Mouse (Mus musculus) lung, adult 2 months (tissue): ENCODE results near the gene Ppp2ca. TPM values are rescaled to one million over a fixed set of nuclear protein-coding genes. Genes with fewer than 3 reads are reported as not detected.

Source experiments
- DNase-seq: peaks from one replicate; pipeline ENCODE4 v3.0.0; 2022
- H3K4me1 ChIP-seq: fragments of 200-500 bp; 2 replicates; pipeline ENCODE4 v1.6.1; 2011; ENCODE audit warnings: low read length; ENCODE audit not compliant: control insufficient read depth, insufficient read depth
- H3K4me3 ChIP-seq: fragments of 200-500 bp; replicated peaks from 2 replicates; pipeline ENCODE3; 2011; ENCODE audit warnings: low read depth, mild to moderate bottlenecking, control low read depth, low read length; ENCODE audit errors: extremely low read depth
- CTCF ChIP-seq: fragments of 200-500 bp; IDR thresholded peaks from 2 replicates; pipeline ENCODE4 v1.5.1; 2011; ENCODE audit warnings: mild to moderate bottlenecking, low read length, control low read depth; ENCODE audit not compliant: insufficient read depth
- POLR2A ChIP-seq: fragments of 200-500 bp; IDR thresholded peaks from 2 replicates; pipeline ENCODE4 v1.6.1; 2011; ENCODE audit warnings: low read depth, mild to moderate bottlenecking, control low read depth, low read length, borderline replicate concordance; ENCODE audit errors: extremely low read depth
- whole genome bisulfite sequencing: fragments of 180-500 bp; shearing (Covaris S2); methylation state at CpG from one replicate; pipeline ENCODE4 v1.1.7; 2018; 5-methylcytosine and 5-hydroxymethylcytosine counted together
- polyA plus RNA-seq: library from polyadenylated mRNA; depleted of rRNA; stranded (reverse); fragments of >200 nt; gene quantifications from 2 replicates; pipeline ENCODE4 v1.2.3, GENCODE M21; 2012; rRNA removed

Gene Ppp2ca
- polyA plus RNA-seq, 1 experiment: 32.4 TPM

- WGBS: 7% methylated on average over 12 of the region's 12 CpGs
- no peak for DNase-seq
- TF ChIP-seq CTCF (no peak), POLR2A (no peak)
- Histone ChIP-seq H3K4me3 (peak overlapping the region; percentile 53), H3K4me1 (no peaks in the 10 kb centered on the region)
These were observed 70.0 kb downstream of the Ppp2ca start for GRCm38 (mm10) chr11:52168461-52168860.

Other genes with a start within 250 kb of the Ppp2ca start
- 23.6 and 33.3 TPM in 2 replicates for gene Jade2, start 241.0 kb upstream of the Ppp2ca start, polyA plus RNA-seq
- 18.7 and 19.7 TPM in 2 replicates for gene Cdkn2aipnl, start 131.0 kb upstream of the Ppp2ca start, polyA plus RNA-seq
- 39.2 and 48.8 TPM in 2 replicates for gene Ube2b, start 97.9 kb upstream of the Ppp2ca start, polyA plus RNA-seq
- gene Cdkl3, start 94.5 kb upstream of the Ppp2ca start, polyA plus RNA-seq: 1.4 and 2.4 TPM in 2 replicates
- gene Olfr1373, start 46.8 kb downstream of the Ppp2ca start, polyA plus RNA-seq: not detected in 2 replicates
- gene Olfr1371, start 115.3 kb downstream of the Ppp2ca start, polyA plus RNA-seq: not detected in 2 replicates
- 13.0 and 25.8 TPM in 2 replicates for gene Skp1a, start 133.3 kb downstream of the Ppp2ca start, polyA plus RNA-seq
- gene Tcf7, start 184.3 kb downstream of the Ppp2ca start, polyA plus RNA-seq: 26.8 and 30.2 TPM in 2 replicates